Mouse (Mus musculus): Measurements from ENCODE around the gene Rrn3.
"Not testable (repeated sequence)": the region's sequence is repeated elsewhere in the genome, so short reads cannot be mapped to it uniquely, and the experiment has no call there.

The Rrn3 gene

DNA sequence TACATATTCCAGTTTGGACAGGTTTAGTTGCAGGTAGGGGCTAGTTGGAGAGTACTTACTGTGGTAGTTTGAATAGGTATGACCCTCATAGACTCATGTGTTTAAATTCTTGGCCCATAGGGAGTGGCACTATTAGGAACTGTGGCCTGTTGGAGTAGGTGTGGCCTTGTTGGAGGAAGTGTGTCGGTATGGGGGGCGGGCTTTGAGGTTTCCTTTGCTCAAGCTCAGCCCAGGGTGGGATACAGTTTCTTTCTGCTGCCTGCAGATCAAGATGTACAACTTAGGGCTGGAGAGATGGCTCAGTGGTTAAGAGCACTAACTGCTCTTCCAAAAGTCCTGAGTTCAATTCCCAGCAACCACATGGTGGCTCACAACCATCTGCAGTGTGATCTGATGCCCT lies 12.9 kb downstream of the Rrn3 start:
- not testable (repeated sequence) for DNase-seq

GRCm38 (mm10) chr16:13796746-13797175 lies 16.3 kb downstream of the Rrn3 start:
- no peak for DNase-seq

DNA sequence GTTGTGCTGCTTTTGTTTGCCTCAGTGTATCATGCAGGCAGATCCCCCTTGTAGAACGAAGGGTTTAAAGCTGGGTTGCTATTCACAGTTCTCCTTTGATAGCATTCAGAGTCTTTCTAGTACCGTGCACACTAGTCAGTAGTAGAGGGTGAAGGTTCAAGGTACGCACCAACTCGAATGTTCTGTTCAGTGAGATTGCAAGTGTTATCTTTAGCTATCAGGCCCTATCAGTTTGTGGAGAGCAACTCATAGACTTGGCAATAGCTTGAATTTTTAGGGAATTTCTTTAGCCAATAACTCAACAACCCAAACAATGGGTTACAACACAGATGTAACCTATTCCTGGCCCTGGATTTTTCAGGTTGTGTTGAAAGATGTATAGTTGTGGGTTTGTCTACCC lies 20.7 kb downstream of the Rrn3 start:
- DNase-seq = no peak

- no peak for DNase-seq
These were observed 24.2 kb downstream of the Rrn3 start for GRCm38 (mm10) chr16:13804666-13805065.

GRCm38 (mm10) chr16:13807616-13808015 lies 27.1 kb downstream of the Rrn3 start:
- DNase-seq = no peak

DNA sequence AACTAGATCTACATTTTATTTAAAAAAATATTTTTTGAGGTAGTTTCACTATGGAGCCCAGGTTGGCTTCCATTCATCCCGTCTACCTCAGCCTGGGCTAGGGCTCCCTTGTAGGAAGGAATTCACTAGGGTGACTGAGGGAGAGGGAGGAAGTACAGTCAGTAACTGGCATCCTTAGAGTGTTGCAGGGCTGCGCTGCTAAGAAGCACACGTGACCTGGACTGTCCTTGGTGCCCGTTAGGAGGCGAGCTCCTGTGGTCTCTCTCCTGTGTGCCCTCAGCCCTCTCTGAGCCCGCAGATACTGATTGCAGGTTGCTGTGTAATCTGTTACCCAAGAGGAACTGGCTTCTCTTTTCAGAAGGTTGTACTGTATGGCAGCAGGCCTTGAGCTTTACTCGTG lies 27.9 kb downstream of the Rrn3 start:
- no peak for DNase-seq

GRCm38 (mm10) chr16:13812152-13812551 lies 31.6 kb downstream of the Rrn3 start:
- no peak for DNase-seq

DNA sequence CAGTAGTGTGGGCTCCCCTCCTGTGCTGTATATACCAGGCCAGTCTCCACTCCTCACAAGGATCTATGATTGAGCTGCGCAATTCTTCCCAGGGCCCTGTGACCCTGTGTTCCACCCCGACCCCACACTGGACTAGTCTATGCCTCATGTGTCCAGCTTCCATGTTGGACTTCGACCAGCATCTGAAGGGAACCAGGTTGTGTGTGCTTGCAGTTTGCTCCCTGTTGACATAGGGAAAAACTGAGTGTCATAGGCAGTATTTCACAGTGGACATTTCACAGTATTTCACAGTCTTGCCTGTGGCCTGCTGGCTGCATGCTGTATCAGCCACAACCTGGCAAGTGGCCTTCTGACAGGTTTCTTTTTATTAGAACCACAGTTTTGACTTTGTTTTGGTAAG lies 32.7 kb downstream of the Rrn3 start:
- DNase-seq = no peak

DNA sequence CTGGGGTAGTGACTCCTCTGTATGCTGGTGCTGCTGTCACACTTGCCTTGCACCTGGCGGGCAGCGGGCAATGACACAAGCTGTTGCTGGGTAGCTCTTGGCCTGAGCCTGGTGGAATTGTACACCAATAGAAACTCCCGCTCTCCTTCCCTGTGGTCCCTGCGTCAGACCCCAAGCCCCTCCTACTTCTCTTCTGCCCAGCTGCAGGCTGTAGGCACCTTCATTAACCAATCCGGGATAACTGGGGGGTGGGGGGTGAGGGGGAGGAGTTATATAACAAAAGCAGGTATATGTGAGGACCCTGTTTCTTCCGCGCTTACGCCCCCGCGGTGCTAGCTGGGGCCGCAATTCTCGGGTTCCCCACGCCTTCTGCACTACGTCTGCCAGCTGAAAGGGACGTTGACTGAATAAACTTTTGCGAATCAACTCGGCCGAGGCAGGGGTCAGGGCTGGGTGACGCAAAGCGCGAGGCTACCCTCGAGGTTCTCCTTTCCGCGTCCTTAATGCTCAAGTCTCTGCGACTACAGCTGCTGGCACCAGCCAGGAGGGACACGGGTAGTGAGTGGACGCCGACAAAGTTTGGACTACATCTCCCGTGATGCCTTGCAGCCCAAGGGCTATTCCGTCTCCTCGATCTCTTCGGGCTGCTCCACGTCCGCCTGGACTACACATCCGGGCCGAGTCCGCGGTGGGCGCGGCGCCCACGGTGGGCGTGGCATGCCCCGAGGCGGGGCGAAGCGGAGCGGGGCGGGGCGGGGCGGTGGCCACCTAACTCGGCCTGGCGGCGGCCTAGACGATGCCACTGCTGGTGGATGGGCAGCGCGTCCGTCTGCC lies 38.3 kb downstream of the Rrn3 start, which contains the start of gene Ntan1:
TSS of gene Ntan1 (plus strand) at position 286 of the 834 bp plus-strand sequence.
- peak; percentile 97 for DNase-seq

- no peak for DNase-seq
These were observed 38.9 kb downstream of the Rrn3 start for GRCm38 (mm10) chr16:13819394-13819743.

GRCm38 (mm10) chr16:13819806-13820500 lies 39.4 kb downstream of the Rrn3 start:
- DNase-seq = peak; percentile 27

- no peak for DNase-seq
These were observed 40.3 kb downstream of the Rrn3 start for GRCm38 (mm10) chr16:13820771-13821170.

GRCm38 (mm10) chr16:13825781-13826490 lies 45.4 kb downstream of the Rrn3 start:
- no peak for DNase-seq

GRCm38 (mm10) chr16:13826511-13826910 lies 46.0 kb downstream of the Rrn3 start:
- no peak for DNase-seq

- no peak for DNase-seq
These were observed 49.9 kb downstream of the Rrn3 start for GRCm38 (mm10) chr16:13830444-13830843.

DNA sequence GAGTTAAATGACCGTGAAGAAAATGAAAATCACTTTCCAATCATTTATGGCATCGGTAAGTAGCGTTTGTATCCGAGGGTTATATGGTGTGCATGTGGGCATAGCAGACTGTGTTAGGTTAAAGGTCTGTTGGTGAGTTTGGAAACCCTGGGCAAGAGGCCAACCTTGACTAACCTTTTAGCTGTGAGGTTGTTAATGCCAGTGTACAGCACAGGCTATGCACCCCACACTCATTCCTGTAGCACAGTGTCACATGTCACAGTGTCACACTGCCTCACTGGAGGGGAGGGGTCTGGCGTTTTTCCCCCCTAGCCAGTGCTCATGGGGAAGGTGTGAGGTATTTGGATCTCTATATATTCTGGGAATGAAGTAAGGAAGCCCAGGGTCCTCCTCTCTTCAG lies 51.1 kb downstream of the Rrn3 start:
- DNase-seq = no peak

GRCm38 (mm10) chr16:13834382-13834781 lies 53.9 kb downstream of the Rrn3 start:
- no peak for DNase-seq

DNA sequence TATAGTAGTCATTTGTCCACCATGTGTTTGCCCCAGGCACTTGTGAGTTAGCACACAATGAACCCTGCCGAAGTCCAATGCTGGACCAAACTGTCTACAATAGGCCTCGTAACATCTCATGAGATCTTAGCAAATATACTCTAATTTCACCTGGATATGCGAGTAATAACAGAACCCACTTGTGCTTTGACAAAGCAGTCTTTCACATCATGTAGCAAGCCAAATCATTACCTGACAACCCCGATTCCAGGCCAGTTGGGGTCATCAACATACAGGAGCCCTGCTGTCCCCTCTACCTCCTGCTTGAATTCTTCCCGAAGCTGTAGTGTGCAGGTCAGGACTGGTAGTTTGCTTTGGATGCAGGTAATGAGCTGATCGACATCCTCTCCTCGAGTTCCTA lies 59.5 kb downstream of the Rrn3 start:
- no peak for DNase-seq

DNA sequence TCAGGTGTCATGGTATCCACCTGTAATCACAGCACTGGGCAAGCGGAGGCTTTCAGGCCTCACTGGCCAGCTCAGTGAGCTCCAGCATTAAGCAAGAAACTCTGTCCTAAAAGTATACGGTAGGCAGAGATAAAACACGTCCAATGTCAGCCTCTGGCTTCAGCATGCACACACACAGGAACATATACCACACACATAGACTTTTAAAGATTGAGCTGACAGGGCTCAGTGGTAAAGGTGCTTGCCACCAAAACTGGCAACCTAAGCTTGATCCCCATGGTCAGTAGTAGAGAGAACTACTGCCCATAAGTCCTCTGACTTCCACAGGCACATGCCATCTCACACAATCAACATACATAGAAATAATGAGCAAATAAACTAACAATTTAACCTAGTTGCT lies 60.4 kb downstream of the Rrn3 start:
- no peak for DNase-seq

DNA sequence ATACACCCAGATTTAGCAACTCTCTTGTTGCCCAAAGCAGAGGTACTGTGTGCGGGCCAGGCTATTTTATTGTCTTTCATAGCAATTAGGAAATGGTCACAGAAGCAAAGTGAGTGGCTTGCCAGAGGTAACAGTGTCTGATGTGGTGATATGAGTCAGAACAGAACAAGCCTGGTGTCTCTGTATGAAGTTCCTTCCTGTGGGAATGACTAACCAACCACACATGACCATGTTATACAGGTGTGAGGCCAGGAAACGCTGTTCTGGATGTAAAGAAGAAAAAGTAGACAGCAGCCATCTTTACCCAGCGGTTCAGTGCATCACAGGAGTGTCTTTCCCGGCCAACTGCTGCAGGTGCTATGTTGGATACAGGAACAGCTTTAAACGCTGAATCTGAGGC lies 64.5 kb downstream of the Rrn3 start:
- no peak for DNase-seq

GRCm38 (mm10) chr16:13846675-13847074 lies 66.2 kb downstream of the Rrn3 start:
- DNase-seq = no peak

GRCm38 (mm10) chr16:13848310-13848709 lies 67.8 kb downstream of the Rrn3 start:
- DNase-seq = no peak

GRCm38 (mm10) chr16:13851446-13851845 lies 70.9 kb downstream of the Rrn3 start:
- DNase-seq = no peak

- DNase-seq = no peak
These were observed 73.4 kb downstream of the Rrn3 start for GRCm38 (mm10) chr16:13853886-13854285.
